Mouse (Mus musculus): ENCODE measurements around the gene Stxbp4. TPM values are rescaled to one million over a fixed set of nuclear protein-coding genes. Genes with fewer than 3 reads are reported as not detected.

Stxbp4 gene
- polyA plus RNA-seq, 1 experiment, result 3.4 TPM

DNA sequence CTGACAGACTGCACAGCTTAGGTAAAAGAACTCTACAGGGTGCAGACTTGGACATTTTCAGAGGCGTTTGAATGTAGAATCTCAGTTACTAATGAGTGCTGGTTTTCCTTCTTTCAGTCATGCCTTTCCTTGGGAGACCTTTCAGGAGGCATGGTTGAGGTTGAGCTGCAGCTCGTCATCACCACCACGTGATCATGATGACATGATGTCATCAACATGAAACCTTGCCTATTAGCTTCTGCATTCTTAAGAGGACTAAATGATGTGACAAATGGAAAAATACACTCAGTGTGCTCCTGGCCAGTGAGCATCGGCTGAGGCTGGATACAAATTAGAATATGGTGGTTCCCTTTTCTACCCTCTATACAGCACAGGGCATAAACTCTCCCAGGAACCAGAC lies 145.4 kb downstream of the Stxbp4 start:
- 91% methylated on average over 4 of the region's 4 CpGs for WGBS
- DNase-seq, result no peak
- H3K4me3 ChIP-seq (replicated peaks; ENCODE audit: extremely low read depth, low read depth, low read length), result no peak overlapping the region
- H3K4me1 ChIP-seq (ENCODE audit: control insufficient read depth, insufficient read depth, low read length), result no peaks in the 10 kb centered on the region
- no peak for TF ChIP-seq POLR2A (IDR thresholded peaks at IDR 0.05; ENCODE audit: borderline replicate concordance, extremely low read depth, low read depth, low read length)
- no peak for TF ChIP-seq CTCF (IDR thresholded peaks at IDR 0.05; ENCODE audit: insufficient read depth, low read length)

DNA sequence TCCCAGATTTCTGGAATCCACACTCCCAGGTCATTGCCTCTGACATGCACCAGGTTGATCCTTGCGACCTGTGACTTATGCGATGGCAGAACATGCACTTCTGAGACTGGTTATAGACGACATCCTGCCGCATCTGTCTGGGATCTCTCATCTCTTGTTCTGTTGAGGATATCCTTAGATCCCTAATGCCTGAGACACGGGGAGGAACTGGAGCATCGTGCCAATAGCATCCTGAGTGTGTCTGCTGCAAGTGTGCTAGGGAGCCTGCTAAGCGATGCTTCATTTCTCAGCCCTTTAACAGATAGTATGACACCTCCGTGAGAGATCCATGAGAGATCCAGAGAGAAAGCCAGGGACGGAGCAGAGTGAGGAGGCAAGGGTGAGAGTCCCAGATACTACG lies 148.7 kb downstream of the Stxbp4 start:
- WGBS, result 90% methylated on average over 10 of the region's 10 CpGs
- TF ChIP-seq CTCF (IDR thresholded peaks at IDR 0.05; ENCODE audit: insufficient read depth, low read length) (no peak), POLR2A (IDR thresholded peaks at IDR 0.05; ENCODE audit: borderline replicate concordance, extremely low read depth, low read depth, low read length) (no peak)
- H3K4me1 ChIP-seq (ENCODE audit: control insufficient read depth, insufficient read depth, low read length), result no peaks in the 10 kb centered on the region
- DNase-seq, result no peak
- H3K4me3 ChIP-seq (replicated peaks; ENCODE audit: extremely low read depth, low read depth, low read length), result no peak overlapping the region

DNA sequence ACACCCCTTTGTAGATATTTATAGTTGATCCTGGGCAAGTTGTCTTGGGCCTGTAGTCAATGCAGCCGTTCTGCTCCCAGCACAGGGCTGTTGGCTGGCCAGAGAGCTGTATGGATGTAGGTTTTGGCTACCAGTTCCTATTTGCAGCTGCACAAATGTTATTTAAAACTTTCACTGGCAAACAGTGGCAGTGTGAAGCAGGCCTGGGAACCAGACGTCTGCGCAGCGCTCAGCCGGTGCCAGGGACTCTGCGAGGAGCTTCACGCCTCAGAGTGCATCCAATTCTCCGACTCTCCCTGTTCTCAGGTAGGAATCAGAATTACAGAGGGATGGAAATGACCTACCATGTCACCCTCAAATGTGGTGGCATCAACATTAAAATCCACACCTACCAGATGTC lies 150.2 kb downstream of the Stxbp4 start:
- H3K4me1 ChIP-seq (ENCODE audit: control insufficient read depth, insufficient read depth, low read length), result no peaks in the 10 kb centered on the region
- H3K4me3 ChIP-seq (replicated peaks; ENCODE audit: extremely low read depth, low read depth, low read length), result no peak overlapping the region
- TF ChIP-seq CTCF (IDR thresholded peaks at IDR 0.05; ENCODE audit: insufficient read depth, low read length), result no peak
- WGBS, result 94% methylated on average over 8 of the region's 8 CpGs
- no peak for DNase-seq

DNA sequence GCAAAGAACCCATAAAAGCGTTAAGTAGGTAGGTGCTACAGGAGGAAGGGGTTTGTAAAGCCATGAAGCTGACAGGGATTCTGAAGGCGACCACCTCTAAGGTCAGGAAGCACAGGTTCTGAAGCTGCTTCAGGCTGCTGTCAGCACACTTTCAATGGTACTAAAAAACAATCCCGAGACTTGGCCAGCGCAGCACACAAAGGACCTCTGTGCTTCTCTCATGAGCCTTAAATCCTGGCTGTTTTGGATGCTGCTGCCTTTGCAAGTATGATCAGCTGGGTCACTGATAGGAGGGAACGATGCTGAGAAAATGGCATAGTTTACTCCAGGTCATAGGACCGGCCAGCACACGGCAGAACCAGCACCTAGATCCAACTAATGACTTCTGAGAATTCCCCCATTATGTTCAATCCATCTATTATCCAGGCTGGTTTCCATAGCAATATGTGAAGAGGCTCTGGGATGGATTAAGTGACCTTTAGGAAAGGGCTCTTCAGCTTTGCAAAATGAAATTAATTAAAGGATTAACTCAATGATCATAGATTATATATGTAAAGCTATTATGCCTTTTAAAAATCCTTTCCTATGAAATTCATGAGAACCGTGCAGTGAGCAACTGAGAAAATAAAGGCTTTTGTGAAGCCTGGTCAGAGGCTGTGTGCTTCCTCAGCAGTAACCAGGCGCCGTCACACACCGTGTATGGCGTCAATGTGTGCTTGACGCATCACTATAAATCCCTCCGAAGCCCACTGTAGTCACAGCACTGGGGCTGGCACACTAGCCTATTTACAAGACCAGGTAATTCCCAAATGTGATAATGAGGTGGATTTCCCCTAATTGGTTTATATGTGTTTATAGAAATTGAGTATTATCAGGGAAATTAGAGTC lies 152.9 kb downstream of the Stxbp4 start:
- DNase-seq, result no peak
- H3K4me3 ChIP-seq (replicated peaks; ENCODE audit: extremely low read depth, low read depth, low read length), result no peak overlapping the region
- no peaks in the 10 kb centered on the region for H3K4me1 ChIP-seq (ENCODE audit: control insufficient read depth, insufficient read depth, low read length)
- WGBS, result 93% methylated on average over 14 of the region's 14 CpGs
- TF ChIP-seq CTCF (IDR thresholded peaks at IDR 0.05; ENCODE audit: insufficient read depth, low read length) (no peak), POLR2A (IDR thresholded peaks at IDR 0.05; ENCODE audit: borderline replicate concordance, extremely low read depth, low read depth, low read length) (no peak)

DNA sequence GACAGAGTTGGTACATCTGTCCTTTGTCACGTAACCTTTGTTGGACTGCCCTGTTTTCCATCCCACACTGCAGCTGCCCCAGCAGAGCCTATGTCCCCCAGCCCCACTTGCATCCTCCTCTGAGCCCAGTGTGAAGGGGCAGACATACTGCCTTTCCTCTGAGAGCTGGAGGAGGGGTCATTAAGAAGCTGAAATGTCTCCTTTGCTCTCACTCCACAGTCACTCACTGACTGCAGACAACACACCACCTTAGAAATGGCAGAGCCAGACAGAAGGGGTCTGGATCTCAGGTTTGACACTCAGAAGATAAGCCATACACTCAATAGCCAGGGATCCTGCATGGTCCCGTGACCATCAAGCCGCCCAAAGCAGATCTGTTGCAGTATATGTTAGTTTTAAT lies 154.1 kb downstream of the Stxbp4 start:
- 90% methylated on average over 3 of the region's 3 CpGs for WGBS
- TF ChIP-seq CTCF (IDR thresholded peaks at IDR 0.05; ENCODE audit: insufficient read depth, low read length) (no peak), POLR2A (IDR thresholded peaks at IDR 0.05; ENCODE audit: borderline replicate concordance, extremely low read depth, low read depth, low read length) (no peak)
- no peak for DNase-seq
- Histone ChIP-seq H3K4me1 (ENCODE audit: control insufficient read depth, insufficient read depth, low read length) (no peaks in the 10 kb centered on the region), H3K4me3 (replicated peaks; ENCODE audit: extremely low read depth, low read depth, low read length) (no peak overlapping the region)

DNA sequence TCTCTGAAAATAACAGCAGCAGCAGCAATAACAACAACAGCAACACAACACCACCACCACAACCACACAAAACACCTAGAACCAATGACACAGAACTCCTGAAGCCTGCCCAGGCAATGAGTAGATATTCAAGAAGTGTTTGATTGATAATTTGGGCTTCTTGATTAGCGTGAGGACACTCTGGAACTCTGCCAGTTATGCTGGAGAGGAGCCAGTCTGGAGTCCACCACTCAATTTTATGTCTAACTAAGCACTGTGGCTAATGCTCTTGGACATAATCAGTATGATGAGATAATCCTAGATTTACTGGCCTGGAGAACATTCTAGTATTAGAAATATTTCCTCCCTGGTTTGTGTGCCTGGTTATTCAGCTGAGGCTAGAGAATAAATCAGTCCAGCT lies 156.1 kb downstream of the Stxbp4 start:
- no peak for TF ChIP-seq POLR2A (IDR thresholded peaks at IDR 0.05; ENCODE audit: borderline replicate concordance, extremely low read depth, low read depth, low read length)
- no peak for TF ChIP-seq CTCF (IDR thresholded peaks at IDR 0.05; ENCODE audit: insufficient read depth, low read length)
- H3K4me3 ChIP-seq (replicated peaks; ENCODE audit: extremely low read depth, low read depth, low read length), result no peak overlapping the region
- H3K4me1 ChIP-seq (ENCODE audit: control insufficient read depth, insufficient read depth, low read length), result no peaks in the 10 kb centered on the region
- 55% methylated on average over 1 of the region's 1 CpGs for WGBS
- no peak for DNase-seq

DNA sequence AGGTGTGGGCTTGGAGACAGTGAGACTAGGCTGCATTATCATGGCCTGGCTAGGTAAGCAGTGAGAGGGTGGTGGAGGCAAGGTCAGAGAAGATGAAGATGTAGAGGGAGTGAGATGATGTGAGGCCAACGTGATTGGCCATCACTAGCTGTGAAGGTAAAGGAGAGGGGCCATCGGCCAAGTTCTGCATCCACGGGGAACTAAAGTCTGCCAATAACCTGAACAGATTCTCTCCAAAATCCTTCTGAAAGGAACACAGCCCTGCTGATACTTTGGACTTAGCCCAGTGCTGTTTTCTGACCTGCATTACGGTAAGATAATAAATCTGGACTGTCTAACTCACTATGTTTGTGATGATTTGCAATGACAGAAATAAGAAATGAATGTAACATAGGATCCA lies 167.6 kb downstream of the Stxbp4 start:
- Histone ChIP-seq H3K4me1 (ENCODE audit: control insufficient read depth, insufficient read depth, low read length) (no peaks in the 10 kb centered on the region), H3K4me3 (replicated peaks; ENCODE audit: extremely low read depth, low read depth, low read length) (no peak overlapping the region)
- TF ChIP-seq POLR2A (IDR thresholded peaks at IDR 0.05; ENCODE audit: borderline replicate concordance, extremely low read depth, low read depth, low read length) (no peak), CTCF (IDR thresholded peaks at IDR 0.05; ENCODE audit: insufficient read depth, low read length) (no peak)
- DNase-seq, result no peak
- 88% methylated on average over 4 of the region's 4 CpGs for WGBS

DNA sequence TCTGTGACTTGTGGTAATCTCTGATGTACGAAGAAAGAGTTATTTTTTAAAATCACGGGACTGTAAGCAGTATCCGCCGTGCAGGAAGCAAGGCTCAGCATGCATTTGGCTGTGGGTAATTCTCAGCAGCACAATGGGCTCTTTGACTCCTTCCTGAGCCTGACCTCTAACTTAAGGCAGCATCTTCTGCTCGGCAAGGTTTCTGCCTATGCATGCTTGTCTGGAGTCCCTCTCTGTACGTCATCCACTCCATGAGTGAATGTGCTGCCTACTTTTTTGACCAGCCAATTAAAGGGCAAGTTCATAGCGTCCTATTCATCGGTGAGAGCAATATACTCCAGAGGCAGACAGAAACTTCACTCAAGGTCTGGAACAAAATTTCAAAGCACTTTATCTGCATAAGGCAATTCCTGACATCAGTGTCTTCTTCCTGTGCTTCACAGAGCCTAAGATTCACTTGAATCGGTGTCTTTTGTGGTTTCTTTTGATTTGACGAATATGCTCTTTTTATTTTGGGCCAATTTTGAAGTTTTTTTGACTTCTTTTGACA lies 173.8 kb downstream of the Stxbp4 start:
- no peak for DNase-seq
- Histone ChIP-seq H3K4me1 (ENCODE audit: control insufficient read depth, insufficient read depth, low read length) (no peaks in the 10 kb centered on the region), H3K4me3 (replicated peaks; ENCODE audit: extremely low read depth, low read depth, low read length) (no peak overlapping the region)
- TF ChIP-seq CTCF (IDR thresholded peaks at IDR 0.05; ENCODE audit: insufficient read depth, low read length) (no peak), POLR2A (IDR thresholded peaks at IDR 0.05; ENCODE audit: borderline replicate concordance, extremely low read depth, low read depth, low read length) (no peak)
- 68% methylated on average over 10 of the region's 10 CpGs for WGBS

DNA sequence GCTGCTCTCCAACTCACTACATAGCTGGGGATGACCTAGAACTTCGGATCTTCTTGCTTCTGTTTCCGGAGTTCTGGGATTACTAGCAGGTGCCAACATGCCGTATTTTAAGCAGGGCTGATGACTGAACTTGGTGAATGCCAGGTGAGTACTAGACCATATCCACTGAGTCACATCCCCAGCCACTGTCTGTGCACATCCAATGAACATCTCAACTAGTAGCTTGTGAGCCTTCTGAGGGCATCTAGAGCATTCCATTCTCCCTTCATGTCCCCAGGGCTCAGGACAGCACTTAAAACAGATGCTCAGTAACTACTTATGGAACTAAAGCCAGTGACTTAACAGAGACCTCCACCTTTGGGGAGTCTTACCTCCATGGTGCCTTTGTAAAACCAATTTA lies 177.4 kb downstream of the Stxbp4 start:
- TF ChIP-seq POLR2A (IDR thresholded peaks at IDR 0.05; ENCODE audit: borderline replicate concordance, extremely low read depth, low read depth, low read length), result no peak
- TF ChIP-seq CTCF (IDR thresholded peaks at IDR 0.05; ENCODE audit: insufficient read depth, low read length), result no peak
- Histone ChIP-seq H3K4me3 (replicated peaks; ENCODE audit: extremely low read depth, low read depth, low read length) (no peak overlapping the region), H3K4me1 (ENCODE audit: control insufficient read depth, insufficient read depth, low read length) (no peaks in the 10 kb centered on the region)
- 91% methylated on average over 3 of the region's 3 CpGs for WGBS
- DNase-seq, result no peak

DNA sequence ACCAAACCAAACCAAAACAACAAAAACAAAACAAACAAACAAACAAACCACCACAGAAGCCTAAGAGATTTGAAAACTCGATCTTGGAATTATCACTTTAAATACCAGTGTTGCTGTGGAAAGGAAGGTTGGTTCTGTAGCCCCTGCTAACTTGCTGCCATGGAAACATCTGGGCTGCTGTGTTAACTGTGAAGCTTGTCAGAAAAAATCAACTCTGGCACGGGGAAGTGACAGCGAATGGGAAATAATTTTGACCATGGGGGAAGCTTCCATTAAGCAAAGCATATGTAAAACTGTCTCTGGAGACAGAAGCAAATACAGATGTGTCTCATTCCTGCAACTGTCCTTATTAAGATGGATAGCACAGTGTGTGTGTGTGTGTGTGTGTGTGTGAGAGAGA lies 185.8 kb downstream of the Stxbp4 start:
- TF ChIP-seq CTCF (IDR thresholded peaks at IDR 0.05; ENCODE audit: insufficient read depth, low read length), result no peak
- TF ChIP-seq POLR2A (IDR thresholded peaks at IDR 0.05; ENCODE audit: borderline replicate concordance, extremely low read depth, low read depth, low read length), result no peak
- 49% methylated on average over 3 of the region's 3 CpGs for WGBS

More for the DNA sequence above, 185.8 kb downstream of the Stxbp4 start:
- no peak overlapping the region for H3K4me3 ChIP-seq (replicated peaks; ENCODE audit: extremely low read depth, low read depth, low read length)
- DNase-seq, result no peak
- H3K4me1 ChIP-seq (ENCODE audit: control insufficient read depth, insufficient read depth, low read length), result no peaks in the 10 kb centered on the region

All from lung, adult 2 months (tissue).